Mouse (Mus musculus) inflammation-experienced regulatory T-cells, adult 16 weeks (primary cell): ENCODE results near the gene Rpl27a. TPM values are rescaled to one million over a fixed set of nuclear protein-coding genes. Genes with fewer than 3 reads are reported as not detected.

Experiments
- polyA plus RNA-seq: library from polyadenylated mRNA; unstranded; fragments of 100-300 nt; shearing (Covaris generic); gene quantifications from one replicate; pipeline ENCODE4 v1.2.1, GENCODE M21; 2017

Rpl27a gene
- polyA plus RNA-seq, result 108 TPM

DNA sequence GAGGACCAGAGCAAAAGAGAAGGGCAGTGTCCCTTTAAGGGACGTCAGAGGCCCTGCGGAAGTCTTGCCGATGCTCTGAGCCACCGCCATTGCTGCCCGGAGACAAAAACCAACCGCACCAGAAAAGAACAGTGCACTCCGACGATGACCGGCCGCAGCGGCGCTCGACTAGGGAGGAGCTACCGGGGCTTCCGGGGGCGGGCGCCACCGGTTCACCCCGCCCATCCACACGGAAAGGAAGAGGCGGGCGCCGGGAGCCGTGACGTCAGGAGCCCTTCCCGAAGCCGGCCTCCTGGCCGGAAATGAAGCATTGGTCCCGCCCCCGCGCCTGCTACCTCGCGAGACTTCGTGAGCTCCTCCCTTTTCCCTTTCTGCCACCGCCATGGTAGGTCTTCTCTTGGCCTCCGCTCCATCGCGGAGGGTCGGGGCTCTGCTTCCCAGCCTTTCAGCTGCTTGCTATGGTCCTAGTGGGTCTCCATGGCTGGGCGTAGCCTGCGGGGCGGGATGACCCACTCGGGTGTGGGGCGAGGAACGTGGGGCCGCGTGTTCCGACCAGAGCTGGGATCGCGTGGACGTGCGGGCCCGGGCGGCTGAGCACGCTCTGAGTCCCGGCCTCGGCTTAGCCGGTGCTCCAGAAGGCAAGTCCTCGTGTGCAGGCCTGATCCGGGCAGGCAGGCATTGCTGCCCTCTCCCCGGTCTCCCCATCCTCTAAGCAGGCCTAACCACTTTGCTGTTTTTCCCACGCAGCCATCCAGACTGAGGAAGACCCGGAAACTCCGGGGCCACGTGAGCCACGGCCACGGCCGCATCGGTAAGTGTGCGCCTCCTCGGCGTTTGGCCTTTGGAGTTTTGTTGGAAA lies at the start of gene Rpl27a:
Rpl27a (plus strand) TSS at position 310 of the 859 bp plus-strand sequence.

GRCm38 (mm10) chr7:109508034-109508433 lies 10.9 kb upstream of the Rpl27a start, which contains the start of gene Trim66:
Gene Trim66 (minus strand): TSS chr7:109508134.

Other genes with a start within 250 kb of the Rpl27a start
- not detected for gene Stk33, start 80.1 kb upstream of the Rpl27a start, polyA plus RNA-seq
- gene Trim66, start 11.0 kb upstream of the Rpl27a start, polyA plus RNA-seq, result 0.04 TPM
- 0.73 TPM for gene St5, start 184.5 kb downstream of the Rpl27a start, polyA plus RNA-seq
- gene Akip1, start 184.5 kb downstream of the Rpl27a start, polyA plus RNA-seq, result 31.7 TPM
- 0.23 TPM for gene BC051019, start 204.7 kb downstream of the Rpl27a start, polyA plus RNA-seq
- 0.43 TPM for gene Ascl3, start 212.6 kb downstream of the Rpl27a start, polyA plus RNA-seq
- 93.9 TPM for gene Tmem9b, start 233.7 kb downstream of the Rpl27a start, polyA plus RNA-seq